Mouse (Mus musculus) leukemia stem cell, adult 10-12 weeks (primary cell): ENCODE measurements around the gene Olfr66. TPM values are rescaled to one million over a fixed set of nuclear protein-coding genes. Genes with fewer than 3 reads are reported as not detected.

Experiments used
- polyA plus RNA-seq: library from polyadenylated mRNA; stranded (reverse); fragments of >175 nt; gene quantifications from 2 replicates; pipeline ENCODE4 v1.2.3, GENCODE M21; 2012; ENCODE audit warnings: low replicate concordance

Olfr66 gene
- polyA plus RNA-seq, result not detected in 2 replicates

GRCm38 (mm10) chr7:103886152-103886551 lies at the start of gene Olfr66:
Gene Olfr66, minus strand, starts transcription at chr7:103886252.

GRCm38 (mm10) chr7:103934264-103934663 lies 48.2 kb upstream of the Olfr66 start, which contains the start of gene Olfr632:
Gene Olfr632, plus strand, starts transcription at chr7:103934347.

GRCm38 (mm10) chr7:103928525-103928924 lies 42.5 kb upstream of the Olfr66 start, which contains the start of gene Olfr631:
Gene Olfr631, plus strand, starts transcription at chr7:103928825.

GRCm38 (mm10) chr7:103903187-103903586 lies 17.1 kb upstream of the Olfr66 start, which contains the start of gene Olfr65:
Gene Olfr65, plus strand, starts transcription at chr7:103903487.

GRCm38 (mm10) chr7:103894385-103894784 lies 8.3 kb upstream of the Olfr66 start, which contains the start of gene Olfr64:
Gene Olfr64, minus strand, starts transcription at chr7:103894485.

GRCm38 (mm10) chr7:103853090-103853489 lies 33.0 kb downstream of the Olfr66 start, which contains the start of gene Hbb-y:
Gene Hbb-y, minus strand, starts transcription at chr7:103853216.

GRCm38 (mm10) chr7:103843034-103843433 lies 43.0 kb downstream of the Olfr66 start, which contains the start of gene Hbb-bh1:
Gene Hbb-bh1, minus strand, starts transcription at chr7:103843164.

GRCm38 (mm10) chr7:103840268-103840667 lies 45.8 kb downstream of the Olfr66 start, which contains the start of gene Hbb-bh2:
Gene Hbb-bh2, minus strand, starts transcription at chr7:103840520.

Other genes starting within 250 kb of the Olfr66 start
- gene Olfr622, start 243.6 kb downstream of the Olfr66 start, polyA plus RNA-seq, result not detected in 2 replicates
- not detected in 2 replicates for gene Olfr623, start 222.6 kb downstream of the Olfr66 start, polyA plus RNA-seq
- gene Olfr624, start 215.1 kb downstream of the Olfr66 start, polyA plus RNA-seq, result not detected in 2 replicates
- not detected in 2 replicates for gene Olfr625-ps1, start 203.5 kb downstream of the Olfr66 start, polyA plus RNA-seq
- gene Olfr243, start 171.6 kb downstream of the Olfr66 start, polyA plus RNA-seq, result not detected in 2 replicates
- gene Olfr628, start 155.9 kb downstream of the Olfr66 start, polyA plus RNA-seq, result not detected in 2 replicates
- not detected in 2 replicates for gene Olfr629, start 141.3 kb downstream of the Olfr66 start, polyA plus RNA-seq
- gene Olfr630, start 128.9 kb downstream of the Olfr66 start, polyA plus RNA-seq, result not detected in 2 replicates
- gene Olfr69, start 114.7 kb downstream of the Olfr66 start, polyA plus RNA-seq, result not detected in 2 replicates
- gene Olfr68, start 106.6 kb downstream of the Olfr66 start, polyA plus RNA-seq, result not detected in 2 replicates
- not detected in 2 replicates for gene Olfr67, start 94.4 kb downstream of the Olfr66 start, polyA plus RNA-seq
- 68.2 and 1,476 TPM in 2 replicates for gene Hbb-bt, start 72.3 kb downstream of the Olfr66 start, polyA plus RNA-seq
- gene Hbb-bs, start 58.2 kb downstream of the Olfr66 start, polyA plus RNA-seq, result 16,372 and 30,425 TPM in 2 replicates
- gene Hbb-bh2, start 45.7 kb downstream of the Olfr66 start, polyA plus RNA-seq, result not detected in 2 replicates
- gene Hbb-bh1, start 43.1 kb downstream of the Olfr66 start, polyA plus RNA-seq, result not detected in 2 replicates
- gene Hbb-y, start 33.0 kb downstream of the Olfr66 start, polyA plus RNA-seq, result not detected in 2 replicates
- not detected in 2 replicates for gene Olfr64, start 8.2 kb upstream of the Olfr66 start, polyA plus RNA-seq
- not detected in 2 replicates for gene Olfr65, start 17.2 kb upstream of the Olfr66 start, polyA plus RNA-seq
- 0.38 TPM in 1 of 2 replicates, not detected in the other for gene Olfr631, start 42.6 kb upstream of the Olfr66 start, polyA plus RNA-seq
- gene Olfr632, start 48.1 kb upstream of the Olfr66 start, polyA plus RNA-seq, result not detected in 2 replicates
- gene Olfr633, start 58.2 kb upstream of the Olfr66 start, polyA plus RNA-seq, result not detected in 2 replicates
- not detected in 2 replicates for gene Olfr635, start 84.9 kb upstream of the Olfr66 start, polyA plus RNA-seq
- not detected in 2 replicates for gene Olfr638, start 112.5 kb upstream of the Olfr66 start, polyA plus RNA-seq
- gene Olfr639, start 131.1 kb upstream of the Olfr66 start, polyA plus RNA-seq, result 0.02 TPM in 1 of 2 replicates, not detected in the other
- 0.08 TPM in 1 of 2 replicates, not detected in the other for gene Olfr640, start 139.3 kb upstream of the Olfr66 start, polyA plus RNA-seq
- not detected in 2 replicates for gene Olfr641, start 149.2 kb upstream of the Olfr66 start, polyA plus RNA-seq
- not detected in 2 replicates for gene Olfr642, start 166.4 kb upstream of the Olfr66 start, polyA plus RNA-seq
- gene 4930516K23Rik, start 175.2 kb upstream of the Olfr66 start, polyA plus RNA-seq, result not detected in 2 replicates
- gene Olfr644, start 185.6 kb upstream of the Olfr66 start, polyA plus RNA-seq, result not detected in 2 replicates
- not detected in 2 replicates for gene Olfr645, start 199.2 kb upstream of the Olfr66 start, polyA plus RNA-seq
- gene Olfr646, start 218.6 kb upstream of the Olfr66 start, polyA plus RNA-seq, result not detected in 2 replicates
- gene Ubqln5, start 243.6 kb upstream of the Olfr66 start, polyA plus RNA-seq, result not detected in 2 replicates